Mouse (Mus musculus): Measurements from ENCODE around the gene Hbp1. TPM values are rescaled to one million over a fixed set of nuclear protein-coding genes. Genes with fewer than 3 reads are reported as not detected.

Gene Hbp1
- total and polyA plus RNA-seq, 3 experiments = 58.2 to 67.2 (median 65.4) TPM

GRCm38 (mm10) chr12:31882736-31883135 is 67.6 kb downstream of the Hbp1 start:
- WGBS = 48% methylated on average over 1 of the region's 1 CpGs
- no peaks in the 10 kb centered on the region for H3K4me1 ChIP-seq (ENCODE audit: control insufficient read depth, insufficient read depth, low read length)
- no peak overlapping the region for H3K9ac ChIP-seq (ENCODE audit: low read depth, low read length)
- intact Hi-C loops (cut with DNase I) = no loop called here
- H3K79me2 ChIP-seq (replicated peaks; ENCODE audit: control insufficient read depth, insufficient read depth, low read length) = no peaks in the 10 kb centered on the region
- TF ChIP-seq POLR2A (IDR thresholded peaks at IDR 0.05; ENCODE audit: insufficient read depth, low read depth, low read length) = no peak
- no peak for TF ChIP-seq CTCF (IDR thresholded peaks at IDR 0.05)
- TF ChIP-seq EP300 (IDR thresholded peaks at IDR 0.05; ENCODE audit: insufficient read depth, low read depth, low read length) = no peak
- H3K36me3 ChIP-seq (ENCODE audit: control insufficient read depth, insufficient read depth, low read length) = no peaks in the 10 kb centered on the region
- no peaks in the 10 kb centered on the region for H3K27me3 ChIP-seq (ENCODE audit: control insufficient read depth, insufficient read depth, low read length)
- H3K4me3 ChIP-seq = no peak overlapping the region
- no peak overlapping the region for H3K27ac ChIP-seq
- DNase-seq = no peak

DNA sequence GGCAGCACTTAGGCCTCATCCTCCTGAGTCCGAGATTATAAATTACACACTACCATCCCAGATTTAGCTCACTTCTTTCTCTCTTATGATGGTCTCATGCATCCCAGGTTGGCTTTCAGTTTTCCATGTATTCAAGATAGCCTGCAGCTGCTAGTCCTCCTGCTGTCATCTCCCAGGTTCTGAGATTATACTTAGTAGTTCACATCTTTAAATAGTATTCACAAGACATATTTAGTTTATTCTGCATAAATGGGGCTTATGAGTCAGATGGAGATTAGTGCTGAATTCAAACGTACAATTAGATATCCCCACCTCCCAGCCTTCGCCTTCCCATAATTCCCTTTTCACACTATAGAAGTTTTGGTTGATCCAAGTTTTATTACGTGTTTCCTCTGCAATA is 73.6 kb downstream of the Hbp1 start:
- DNase-seq = no peak
- Histone ChIP-seq H3K36me3 (ENCODE audit: control insufficient read depth, insufficient read depth, low read length) (no peaks in the 10 kb centered on the region), H3K79me2 (replicated peaks; ENCODE audit: control insufficient read depth, insufficient read depth, low read length) (no peaks in the 10 kb centered on the region), H3K27me3 (ENCODE audit: control insufficient read depth, insufficient read depth, low read length) (no peaks in the 10 kb centered on the region), H3K27ac (no peak overlapping the region), H3K4me1 (ENCODE audit: control insufficient read depth, insufficient read depth, low read length) (no peaks in the 10 kb centered on the region), H3K4me3 (no peak overlapping the region), H3K9ac (ENCODE audit: low read depth, low read length) (no peak overlapping the region)
- intact Hi-C loops (cut with DNase I) = no loop called here
- 58% methylated on average over 4 of the region's 4 CpGs for WGBS
- TF ChIP-seq POLR2A (IDR thresholded peaks at IDR 0.05; ENCODE audit: insufficient read depth, low read depth, low read length) (no peak), EP300 (IDR thresholded peaks at IDR 0.05; ENCODE audit: insufficient read depth, low read depth, low read length) (no peak), CTCF (IDR thresholded peaks at IDR 0.05) (no peak)

Other genes with a start within 250 kb of the Hbp1 start
- gene Gpr22, start 236.6 kb downstream of the Hbp1 start, total RNA-seq (2021) = 10 to 100 TPM; 19.0 to 29.6 TPM
- 12.4 and 37.9 TPM in 2 replicates for gene Gpr22, start 236.6 kb downstream of the Hbp1 start, polyA plus RNA-seq (2012; rRNA removed)
- gene Prkar2b, start 110.8 kb upstream of the Hbp1 start, total RNA-seq (2021) = 10 to 100 TPM in 1 of 2 experiments, 1 to 10 TPM in 1; 5.4 to 10.4 TPM
- 5.9 and 7.9 TPM in 2 replicates for gene Prkar2b, start 110.8 kb upstream of the Hbp1 start, polyA plus RNA-seq (2012; rRNA removed)

Data from heart, adult 2 months (tissue).